Mouse (Mus musculus): Measurements from ENCODE around the gene Npcd. TPM values are rescaled to one million over a fixed set of nuclear protein-coding genes. Genes with fewer than 3 reads are reported as not detected.
A peak's percentile ranks its signal among the peaks of the same experiment; 100 is the strongest.

Npcd gene
- total RNA-seq, 2 experiments from 2014 or later, result 0.30 TPM; not detected in 1

DNA sequence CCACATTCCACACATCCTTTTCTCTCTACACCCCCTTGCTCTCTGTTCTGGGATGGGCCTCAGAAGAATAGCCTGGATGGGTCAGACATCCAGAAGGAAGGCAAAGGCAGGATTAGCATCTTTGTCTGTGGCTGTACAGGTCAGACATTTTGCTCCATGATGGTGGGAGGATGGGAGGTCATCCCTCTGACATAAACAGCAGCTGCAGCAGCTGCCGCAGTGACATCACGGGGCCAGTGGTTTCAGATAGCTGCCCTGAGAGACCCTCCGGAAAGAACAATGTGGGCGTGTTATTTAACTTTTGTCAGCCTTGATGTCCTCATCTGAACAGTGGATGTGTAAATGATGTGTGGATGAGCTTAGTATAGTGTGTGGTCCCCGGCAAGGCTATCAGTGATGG lies 88.2 kb downstream of the Npcd start:
- no peak for DNase-seq
- intact Hi-C loops (cut with DNase I), result no loop called here

GRCm38 (mm10) chr15:79745312-79745711 lies 88.7 kb downstream of the Npcd start:
- DNase-seq, result no peak
- intact Hi-C loops (cut with DNase I), result no loop called here

DNA sequence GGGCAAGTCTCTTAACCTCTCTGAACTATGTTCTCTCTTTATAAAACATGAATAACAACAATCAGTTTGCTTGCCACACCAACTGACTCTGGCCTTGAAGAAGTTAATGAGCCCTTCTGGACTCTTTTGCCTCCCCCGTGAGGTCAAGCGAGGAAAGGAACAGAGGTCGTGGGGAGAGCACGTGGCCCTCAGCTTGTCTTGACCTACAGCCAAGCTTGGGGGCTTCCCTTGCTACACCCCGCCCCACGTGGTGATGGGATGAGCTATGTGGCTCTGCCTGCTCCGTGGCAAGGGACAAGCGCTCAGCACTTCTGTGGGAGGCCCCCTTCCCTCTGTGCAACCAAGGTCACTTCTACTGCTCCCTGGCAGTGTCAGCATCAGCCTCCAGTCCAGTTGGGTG lies 89.3 kb downstream of the Npcd start:
- DNase-seq, result no peak
- intact Hi-C loops (cut with DNase I), result no loop called here

DNA sequence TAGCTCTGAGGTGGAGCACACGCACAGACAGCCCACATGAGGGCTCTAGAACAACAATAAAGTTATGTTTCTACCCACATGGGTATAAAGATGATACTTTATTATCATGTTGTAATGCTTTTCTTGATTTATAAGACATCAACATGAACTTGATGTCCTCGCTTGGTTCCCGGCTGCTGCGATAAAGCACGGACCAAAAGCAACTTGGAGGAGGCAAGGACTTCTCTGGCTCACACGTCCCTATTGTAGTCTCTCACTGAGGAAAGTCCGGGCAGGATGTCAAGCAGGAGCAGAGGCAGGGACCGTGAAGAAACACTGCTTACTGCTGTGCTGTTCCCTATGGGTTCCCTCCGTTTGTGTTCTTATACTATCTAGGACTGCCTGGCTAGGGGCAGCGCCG lies 90.0 kb downstream of the Npcd start:
- intact Hi-C loops (cut with DNase I), result no loop called here
- DNase-seq, result no peak

GRCm38 (mm10) chr15:79742706-79743023 lies 91.4 kb downstream of the Npcd start:
- intact Hi-C loops (cut with DNase I), result no loop called here
- DNase-seq, result no peak

DNA sequence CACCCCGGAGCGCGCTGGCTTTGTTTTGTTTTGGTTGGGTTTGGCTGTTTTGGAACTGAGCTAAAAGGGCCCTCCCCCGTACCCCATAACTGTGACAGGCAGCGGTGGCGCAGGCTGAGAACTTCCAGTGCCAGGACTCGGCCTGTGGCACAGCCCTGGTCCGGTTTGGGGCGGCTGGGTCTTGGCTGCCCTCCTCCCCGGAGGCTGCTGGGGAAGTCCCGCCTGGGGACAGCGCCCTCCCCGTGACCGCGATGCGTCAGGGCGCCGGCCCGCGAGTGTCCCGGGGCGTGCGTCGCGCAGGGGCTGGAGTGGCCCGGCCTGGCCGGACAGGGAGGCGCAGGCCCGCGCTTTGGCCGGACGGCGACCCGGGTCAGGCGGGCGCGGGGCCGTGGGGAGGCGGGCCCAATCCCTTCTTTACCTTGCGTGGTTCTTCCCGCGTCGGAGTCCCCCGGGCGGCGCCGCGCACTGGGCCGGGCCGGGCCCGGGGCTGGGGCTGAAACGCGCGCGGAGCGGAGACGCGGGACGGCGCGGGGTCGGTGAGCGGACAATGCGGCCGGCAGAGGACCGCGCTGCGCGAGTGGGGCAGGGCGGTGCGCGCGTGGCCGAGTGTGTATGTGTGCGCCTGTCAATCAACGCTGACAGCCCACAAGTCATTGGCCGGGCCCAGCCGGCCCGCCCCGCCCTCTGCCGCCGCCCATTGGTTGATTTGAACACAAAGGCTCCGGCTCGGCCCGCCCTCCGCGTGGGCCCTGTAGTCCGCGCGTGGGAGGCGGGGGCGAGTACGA lies 91.9 kb downstream of the Npcd start, which contains the start of gene Sun2:
TSS of gene Sun2 (minus strand) at position 616 of the 785 bp plus-strand sequence.
- DNase-seq, result peak; percentile 90 to 92
- intact Hi-C loops (cut with DNase I), result no loop called here

DNA sequence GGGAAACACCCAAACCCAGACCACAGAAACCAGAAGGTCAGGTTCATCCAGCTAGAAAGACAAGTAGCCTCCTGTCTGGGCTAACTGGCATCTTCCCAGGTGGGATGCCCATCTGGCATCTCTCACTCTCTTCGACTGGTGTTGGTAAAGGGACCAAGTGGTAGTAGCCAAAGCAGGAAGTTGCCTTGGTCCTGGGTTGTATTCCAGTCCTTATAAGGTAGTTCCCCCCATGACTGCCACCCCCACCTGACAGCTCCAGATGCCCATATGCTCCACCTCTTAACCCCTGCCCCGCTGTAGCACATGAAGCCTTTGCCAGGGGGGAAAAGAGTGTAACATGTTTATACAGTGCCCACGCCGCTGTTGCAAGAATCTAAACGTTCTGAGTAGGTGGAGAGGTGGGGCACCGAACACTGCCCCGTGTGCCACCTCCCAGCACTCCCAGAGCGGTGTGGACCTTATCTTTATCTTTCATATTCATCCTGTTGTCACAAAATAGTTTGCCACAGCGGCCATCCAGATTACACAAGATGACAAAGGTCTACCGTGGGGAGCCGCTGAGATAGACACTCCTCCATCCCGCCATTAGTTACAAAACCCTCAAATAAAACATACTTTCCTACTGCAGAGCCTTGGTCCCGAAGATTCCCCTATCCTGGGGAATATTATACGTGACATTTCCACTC lies 92.7 kb downstream of the Npcd start:
- DNase-seq, result no peak
- intact Hi-C loops (cut with DNase I), result no loop called here

DNA sequence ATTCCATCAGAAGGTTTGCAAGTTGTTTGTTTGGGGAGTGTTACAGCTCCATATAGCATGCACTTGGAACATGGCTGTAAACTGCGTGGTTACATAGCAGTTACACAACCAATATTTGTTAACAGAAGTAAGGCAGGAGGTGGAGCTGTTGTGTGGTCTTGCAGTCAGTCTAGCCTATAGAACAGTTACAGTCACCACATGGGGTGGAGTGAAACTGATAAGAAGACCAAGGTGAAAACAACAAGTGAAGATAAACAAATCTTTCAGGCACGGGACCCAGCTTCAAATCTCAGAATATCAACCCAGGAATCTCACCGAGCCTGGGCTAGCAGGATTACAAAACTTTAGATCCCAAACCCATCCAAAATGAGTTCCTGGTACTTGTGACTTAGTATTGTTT lies 93.3 kb downstream of the Npcd start:
- intact Hi-C loops (cut with DNase I), result no loop called here
- DNase-seq, result no peak

Other genes with a start within 250 kb of the Npcd start
- not detected for gene Dmc1, start 229.1 kb downstream of the Npcd start, total RNA-seq (2021)
- 1 to 10 TPM in 1 of 2 experiments, under 1 TPM in 1; 0.78 to 1.7 TPM for gene Fam227a, start 175.3 kb downstream of the Npcd start, total RNA-seq (2021)
- gene Cby1, start 175.0 kb downstream of the Npcd start, total RNA-seq (2021), result 10 to 100 TPM; 21.3 to 23.5 TPM
- 100 to 1,000 TPM; 110 to 120 TPM for gene Tomm22, start 163.4 kb downstream of the Npcd start, total RNA-seq (2021)
- gene Josd1, start 146.3 kb downstream of the Npcd start, total RNA-seq (2021), result 10 to 100 TPM; 24.2 to 25.0 TPM
- gene Gtpbp1, start 143.4 kb downstream of the Npcd start, total RNA-seq (2021), result 10 to 100 TPM; 27.2 to 28.4 TPM
- 10 to 100 TPM; 85.6 to 89.1 TPM for gene Sun2, start 91.7 kb downstream of the Npcd start, total RNA-seq (2021)
- 10 to 100 TPM; 17.7 to 22.5 TPM for gene Dnal4, start 56.4 kb downstream of the Npcd start, total RNA-seq (2021)
- 1 to 10 TPM; 1.5 to 1.7 TPM for gene Nptxr, start 29.5 kb downstream of the Npcd start, total RNA-seq (2021)
- 10 to 100 TPM; 25.8 to 29.7 TPM for gene Cbx6, start 451 bp upstream of the Npcd start, total RNA-seq (2021)
- gene Apobec3, start 57.4 kb upstream of the Npcd start, total RNA-seq (2021), result 1 to 10 TPM; 7.7 to 7.8 TPM
- gene Cbx7, start 136.9 kb upstream of the Npcd start, total RNA-seq (2021), result 10 to 100 TPM; 13.2 to 16.6 TPM
- 10 to 100 TPM; 30.4 to 31.3 TPM for gene Pdgfb, start 180.7 kb upstream of the Npcd start, total RNA-seq (2021)

Measured in heart, postnatal 36 days (tissue).